In the genomic region with DNA sequence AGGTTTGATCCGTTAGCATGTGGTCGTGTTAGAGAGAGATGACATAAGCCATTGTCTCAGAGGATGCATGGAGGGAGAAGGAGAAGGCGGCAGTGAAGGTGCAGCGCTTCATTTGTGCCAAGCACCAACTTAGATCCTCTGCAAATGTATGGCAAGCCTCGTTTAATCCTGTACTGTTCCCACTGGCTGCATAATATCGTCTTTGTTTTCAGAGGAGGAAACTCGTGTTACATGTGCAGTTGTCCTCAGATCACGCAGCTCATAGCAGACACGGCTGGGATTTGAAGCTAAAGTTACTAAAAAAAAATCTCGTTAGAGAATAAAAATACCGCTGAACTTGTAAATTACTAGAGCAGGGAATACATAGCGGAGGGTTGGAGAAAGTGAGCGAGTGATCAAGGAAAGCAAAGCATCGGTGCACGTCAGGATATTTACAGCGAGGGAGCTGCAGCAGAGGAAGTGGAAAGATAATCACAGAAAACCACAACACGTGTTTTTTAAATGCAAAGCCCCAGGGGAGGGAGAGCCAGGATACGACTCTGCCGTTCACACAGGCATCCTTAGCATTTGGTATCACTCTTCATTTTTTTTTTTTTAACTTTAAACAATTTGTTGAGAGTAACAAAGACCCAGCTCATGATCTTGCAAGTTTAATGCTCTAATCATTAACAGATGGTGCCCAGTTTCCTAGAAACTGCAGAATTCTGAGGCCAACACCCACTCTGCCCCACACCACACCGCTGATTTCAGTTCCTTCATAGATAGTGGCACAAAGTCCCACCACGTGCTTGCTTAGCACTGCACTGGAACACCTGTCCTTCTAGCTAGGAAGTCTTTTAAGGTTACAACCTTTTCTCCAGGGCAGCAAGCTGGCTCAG, we compare ENCODE assay signal across 8 mouse cellular contexts. TPM values are rescaled to one million over a fixed set of nuclear protein-coding genes. Genes with fewer than 3 reads are reported as not detected.
DNase-seq lines count a peak whose midpoint lies in the region; ATAC-seq lines count a peak whose summit lies in the region.

No protein-coding gene starts in this region.

- no peaks in the 10 kb centered on the region for H3K36me3 ChIP-seq in embryonic facial prominence, embryonic 12.5 days
- no peaks in the 10 kb centered on the region for H3K36me3 ChIP-seq in liver, embryonic 11.5 days (ENCODE audit: control insufficient read depth, insufficient read depth, low read length)

- ATAC-seq in embryonic facial prominence, embryonic 12.5 days (ENCODE audit: insufficient number of reproducible peaks, insufficient read depth, low FRiP score, low TSS enrichment), result peak; percentile 78
- peak; percentile 88 for ATAC-seq in liver, embryonic 11.5 days (replicated peaks; ENCODE audit: low FRiP score)

- H3K9ac ChIP-seq in embryonic facial prominence, embryonic 12.5 days, result no peak overlapping the region
- peak overlapping the region; percentile 13; the same call in 1 of the 2 replicates for H3K9ac ChIP-seq in liver, embryonic 11.5 days (ENCODE audit: low read depth, low read length)

- peak overlapping the region; percentile 42 for H3K4me2 ChIP-seq in embryonic facial prominence, embryonic 12.5 days (replicated peaks)
- H3K4me2 ChIP-seq in liver, embryonic 11.5 days, result peak overlapping the region; percentile 47

- peaks cover 19% of the 10 kb centered on the region for H3K4me1 ChIP-seq in embryonic facial prominence, embryonic 12.5 days
- H3K4me1 ChIP-seq in liver, embryonic 11.5 days (replicated peaks; ENCODE audit: control insufficient read depth, insufficient read depth, low read length), result peaks cover 19% of the 10 kb centered on the region

- peak; percentile 21 for DNase-seq in lung, postnatal 10 days
- DNase-seq in lung, postnatal 14 days, result no peak
- peak; percentile 54 for DNase-seq in induced T-regulatory cell, adult 2 months (ENCODE audit: low read depth)
- peak; percentile 51 for DNase-seq in liver, embryonic 11.5 days (ENCODE audit: low spot score)
- peak; percentile 12 for DNase-seq in right cerebral cortex, postnatal 4 days
- DNase-seq in gastrocnemius, adult 18-20 months (ENCODE audit: low spot score), result no peak
- DNase-seq in adipocyte (ENCODE audit: low spot score), result no peak

- H3K4me3 ChIP-seq in embryonic facial prominence, embryonic 12.5 days, result peak overlapping the region; percentile 13; the same call in 1 of the 2 replicates
- no peak overlapping the region for H3K4me3 ChIP-seq in liver, embryonic 11.5 days (ENCODE audit: low read depth, low read length)

- peak overlapping the region; percentile 88 for H3K27ac ChIP-seq in embryonic facial prominence, embryonic 12.5 days
- H3K27ac ChIP-seq in liver, embryonic 11.5 days (ENCODE audit: low read depth, low read length), result no peak overlapping the region

- 0 out of 2 replicates have a peak, but pooled peaks cover 2% of the 10 kb centered on the region for H3K9me3 ChIP-seq in embryonic facial prominence, embryonic 12.5 days
- 0 out of 2 replicates have a peak, but pooled peaks cover 2% of the 10 kb centered on the region for H3K9me3 ChIP-seq in liver, embryonic 11.5 days (ENCODE audit: control insufficient read depth, low read length)

- H3K27me3 ChIP-seq in embryonic facial prominence, embryonic 12.5 days, result no peaks in the 10 kb centered on the region
- no peaks in the 10 kb centered on the region for H3K27me3 ChIP-seq in liver, embryonic 11.5 days (replicated peaks; ENCODE audit: control insufficient read depth, insufficient read depth, low read length)

- 13% methylated on average over 21 of the region's 21 CpGs for WGBS in embryonic facial prominence, embryonic 12.5 days
- WGBS in liver, embryonic 11.5 days, result 29% methylated on average over 21 of the region's 21 CpGs

RNA-seq across cellular contexts. Expression of a gene that starts 9.4 kb away (rescaled TPM):
- 53.7 and 56.5 TPM in 2 replicates for polyA plus RNA-seq in embryonic facial prominence, embryonic 12.5 days (2016; fragmentation: Nextera tagmentation; extraction: Ambion mirVana)
- polyA plus RNA-seq in liver, embryonic 11.5 days (2014; fragmentation: Nextera tagmentation; extraction: Ambion mirVana), result 83.8 and 88.0 TPM in 2 replicates
- total RNA-seq in gastrocnemius, adult 18-20 months (2021), result 1 to 10 TPM; 8.3 to 8.8 TPM

Comparison
In these comparisons a context has a peak if more than half of its experiments do, and no peak if none do; other contexts are left out.
1. DNase-seq: peak in lung, postnatal 10 days (single experiment), induced T-regulatory cell, adult 2 months (single experiment), liver, embryonic 11.5 days (single experiment) and right cerebral cortex, postnatal 4 days (single experiment); none in lung, postnatal 14 days (single experiment), gastrocnemius, adult 18-20 months (single experiment) and adipocyte (single experiment).